Mouse (Mus musculus): ENCODE results near the gene Mocs1. TPM values are rescaled to one million over a fixed set of nuclear protein-coding genes. Genes with fewer than 3 reads are reported as not detected.

Mocs1 gene
- polyA plus RNA-seq, 1 experiment from 2014 or later = 6.9 TPM

DNA sequence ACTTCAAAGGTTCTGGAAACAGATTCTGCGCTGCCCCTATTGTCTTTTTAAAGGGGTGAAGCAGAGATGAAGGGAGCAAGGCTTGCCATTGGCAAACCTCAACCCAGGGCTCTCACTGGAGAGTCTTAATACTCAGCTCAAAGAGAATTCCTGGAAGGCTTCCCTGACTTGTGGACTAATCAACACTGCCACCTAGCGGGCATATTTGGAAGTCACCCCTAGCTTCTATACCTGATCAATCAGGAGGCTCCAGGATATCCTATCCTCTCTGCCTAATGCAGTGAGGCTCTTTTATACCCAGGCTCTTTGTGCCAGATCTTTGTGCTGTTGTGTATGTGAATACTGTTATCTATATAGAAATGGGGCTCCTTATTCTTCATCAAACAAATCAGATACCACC lies 28.0 kb upstream of the Mocs1 start:
- Histone ChIP-seq H3K36me3 (ENCODE audit: control insufficient read depth, insufficient read depth, low read length) (no peaks in the 10 kb centered on the region), H3K9ac (ENCODE audit: low read length) (no peak overlapping the region), H3K4me3 (ENCODE audit: control insufficient read depth in 1 of 2, insufficient read depth in 1 of 2, low read depth in 1 of 2, low read length in 2 of 2) (no peak overlapping the region), H3K27me3 (ENCODE audit: control insufficient read depth, insufficient read depth, low read length) (no peaks in the 10 kb centered on the region), H3K4me1 (ENCODE audit: control insufficient read depth in 2 of 2, insufficient read depth in 2 of 2, low read length in 2 of 2) (no peaks in the 10 kb centered on the region), H3K9me3 (ENCODE audit: control insufficient read depth, low read length) (no peaks in the 10 kb centered on the region), H3K4me2 (ENCODE audit: low read length) (no peak overlapping the region), H3K27ac (replicated peaks in 1 of 2; ENCODE audit: control insufficient read depth in 1 of 2, insufficient read depth in 1 of 2, low read depth in 2 of 2, low read length in 2 of 2) (no peak overlapping the region)
- WGBS = 6% methylated on average over 2 of the region's 2 CpGs
- ATAC-seq (ENCODE audit: insufficient number of reproducible peaks, insufficient read depth, low FRiP score, low read depth) = no peak

DNA sequence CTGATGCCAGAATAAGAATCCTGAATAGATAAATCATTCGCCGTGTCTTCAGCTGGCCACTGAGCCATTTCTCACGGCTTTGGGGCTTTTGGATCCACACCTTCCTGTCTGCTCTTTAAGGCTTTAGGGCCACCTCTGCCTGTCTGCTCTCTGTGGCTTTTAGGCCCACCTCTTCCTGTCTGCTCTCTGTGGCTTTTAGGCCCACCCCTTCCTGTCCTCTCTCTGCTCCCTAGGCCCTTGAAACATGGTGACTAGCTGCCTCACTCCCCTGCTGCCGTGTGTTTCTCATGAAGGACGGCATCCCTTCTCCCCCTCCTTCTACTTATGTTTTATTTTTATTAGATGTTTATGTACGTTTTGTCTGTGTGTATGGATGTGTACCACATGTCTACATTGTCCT lies 25.0 kb upstream of the Mocs1 start:
- no peak for ATAC-seq (ENCODE audit: insufficient number of reproducible peaks, insufficient read depth, low FRiP score, low read depth)
- no peaks in the 10 kb centered on the region for H3K27me3 ChIP-seq (ENCODE audit: control insufficient read depth, insufficient read depth, low read length)

DNA sequence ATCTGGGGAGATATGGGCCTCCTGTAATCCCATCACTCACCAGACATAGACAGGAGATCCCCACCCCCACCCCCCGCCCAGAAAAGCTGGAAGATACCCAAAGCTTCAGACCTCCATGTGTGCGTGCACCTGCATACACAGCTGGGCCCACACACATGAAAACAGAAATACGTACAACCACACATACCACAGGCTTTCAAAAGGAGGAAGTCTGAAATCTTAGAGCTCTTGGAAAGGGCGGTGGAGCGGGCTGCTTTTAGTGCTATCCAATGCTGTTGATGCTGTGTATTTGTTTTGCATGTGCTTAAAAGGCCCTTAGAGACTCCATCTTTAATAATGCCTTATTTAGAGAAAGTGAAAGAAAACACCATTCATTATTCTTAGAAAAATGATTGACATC lies 22.2 kb upstream of the Mocs1 start:
- H3K9ac ChIP-seq (ENCODE audit: low read length) = no peak overlapping the region
- H3K36me3 ChIP-seq (ENCODE audit: control insufficient read depth, insufficient read depth, low read length) = no peaks in the 10 kb centered on the region
- no peak for ATAC-seq (ENCODE audit: insufficient number of reproducible peaks, insufficient read depth, low FRiP score, low read depth)
- WGBS = 84% methylated on average over 5 of the region's 5 CpGs
- no peak overlapping the region for H3K4me2 ChIP-seq (ENCODE audit: low read length)
- no peaks in the 10 kb centered on the region for H3K4me1 ChIP-seq (ENCODE audit: control insufficient read depth in 2 of 2, insufficient read depth in 2 of 2, low read length in 2 of 2)
- no peaks in the 10 kb centered on the region for H3K9me3 ChIP-seq (ENCODE audit: control insufficient read depth, low read length)
- H3K27ac ChIP-seq (replicated peaks in 1 of 2; ENCODE audit: control insufficient read depth in 1 of 2, insufficient read depth in 1 of 2, low read depth in 2 of 2, low read length in 2 of 2) = no peak overlapping the region
- no peaks in the 10 kb centered on the region for H3K27me3 ChIP-seq (ENCODE audit: control insufficient read depth, insufficient read depth, low read length)
- no peak overlapping the region for H3K4me3 ChIP-seq (ENCODE audit: control insufficient read depth in 1 of 2, insufficient read depth in 1 of 2, low read depth in 1 of 2, low read length in 2 of 2)

More for the DNA sequence above, 25.0 kb upstream of the Mocs1 start:
- 78% methylated on average over 6 of the region's 6 CpGs for WGBS
- Histone ChIP-seq H3K4me1 (ENCODE audit: control insufficient read depth in 2 of 2, insufficient read depth in 2 of 2, low read length in 2 of 2) (no peaks in the 10 kb centered on the region), H3K36me3 (ENCODE audit: control insufficient read depth, insufficient read depth, low read length) (no peaks in the 10 kb centered on the region), H3K4me3 (ENCODE audit: control insufficient read depth in 1 of 2, insufficient read depth in 1 of 2, low read depth in 1 of 2, low read length in 2 of 2) (no peak overlapping the region), H3K9me3 (ENCODE audit: control insufficient read depth, low read length) (no peaks in the 10 kb centered on the region), H3K4me2 (ENCODE audit: low read length) (no peak overlapping the region), H3K9ac (ENCODE audit: low read length) (no peak overlapping the region), H3K27ac (replicated peaks in 1 of 2; ENCODE audit: control insufficient read depth in 1 of 2, insufficient read depth in 1 of 2, low read depth in 2 of 2, low read length in 2 of 2) (no peak overlapping the region)

DNA sequence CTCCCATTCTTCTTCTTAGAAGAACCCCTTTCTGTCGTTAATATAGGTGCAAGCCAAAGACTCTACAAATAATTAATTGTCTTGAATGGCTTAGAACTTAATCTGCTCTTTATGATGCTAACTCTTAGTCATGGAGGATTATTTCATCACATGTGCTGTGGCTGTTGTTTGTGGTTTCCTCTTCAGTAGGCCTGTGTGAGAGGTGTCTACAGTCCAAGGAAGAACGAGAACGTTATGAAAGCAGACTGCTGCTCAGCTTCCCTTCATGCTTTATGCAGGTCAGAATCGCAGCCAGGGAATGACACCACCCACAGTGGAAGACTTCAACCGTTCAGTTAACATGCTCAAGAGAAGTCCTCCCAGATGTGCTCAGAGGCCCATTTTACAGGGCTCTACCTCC lies 15.2 kb upstream of the Mocs1 start:
- WGBS = 80% methylated on average over 5 of the region's 5 CpGs
- Histone ChIP-seq H3K27ac (replicated peaks in 1 of 2; ENCODE audit: control insufficient read depth in 1 of 2, insufficient read depth in 1 of 2, low read depth in 2 of 2, low read length in 2 of 2) (no peak overlapping the region), H3K36me3 (ENCODE audit: control insufficient read depth, insufficient read depth, low read length) (no peaks in the 10 kb centered on the region), H3K9me3 (ENCODE audit: control insufficient read depth, low read length) (no peaks in the 10 kb centered on the region), H3K9ac (ENCODE audit: low read length) (no peak overlapping the region), H3K27me3 (ENCODE audit: control insufficient read depth, insufficient read depth, low read length) (no peaks in the 10 kb centered on the region), H3K4me3 (ENCODE audit: control insufficient read depth in 1 of 2, insufficient read depth in 1 of 2, low read depth in 1 of 2, low read length in 2 of 2) (no peak overlapping the region), H3K4me2 (ENCODE audit: low read length) (no peak overlapping the region), H3K4me1 (ENCODE audit: control insufficient read depth in 2 of 2, insufficient read depth in 2 of 2, low read length in 2 of 2) (no peaks in the 10 kb centered on the region)
- no peak for ATAC-seq (ENCODE audit: insufficient number of reproducible peaks, insufficient read depth, low FRiP score, low read depth)

DNA sequence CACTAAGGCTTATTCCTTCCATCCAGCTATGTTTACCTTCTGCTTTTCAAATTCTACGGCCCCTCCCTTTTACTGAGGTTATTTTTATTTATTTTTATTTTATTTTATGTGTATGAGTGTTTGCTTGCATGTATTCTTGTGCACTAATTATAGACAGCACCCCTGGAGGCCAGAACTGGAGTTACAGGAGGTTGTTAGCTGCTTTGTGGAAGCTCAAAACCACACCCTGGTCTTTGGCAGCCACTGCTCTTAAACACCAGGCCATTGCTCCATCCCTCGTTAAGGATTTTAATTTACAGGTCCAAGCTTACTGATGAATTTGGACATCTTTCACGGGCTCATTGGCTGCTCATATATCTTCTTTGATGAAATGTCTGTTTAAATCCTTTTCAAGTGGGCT lies 14.6 kb upstream of the Mocs1 start:
- no peak overlapping the region for H3K4me2 ChIP-seq (ENCODE audit: low read length)
- H3K9ac ChIP-seq (ENCODE audit: low read length) = no peak overlapping the region
- H3K4me1 ChIP-seq (ENCODE audit: control insufficient read depth in 2 of 2, insufficient read depth in 2 of 2, low read length in 2 of 2) = no peaks in the 10 kb centered on the region
- 52% methylated on average over 3 of the region's 3 CpGs for WGBS
- no peak overlapping the region for H3K4me3 ChIP-seq (ENCODE audit: control insufficient read depth in 1 of 2, insufficient read depth in 1 of 2, low read depth in 1 of 2, low read length in 2 of 2)
- no peaks in the 10 kb centered on the region for H3K9me3 ChIP-seq (ENCODE audit: control insufficient read depth, low read length)
- no peaks in the 10 kb centered on the region for H3K36me3 ChIP-seq (ENCODE audit: control insufficient read depth, insufficient read depth, low read length)
- H3K27me3 ChIP-seq (ENCODE audit: control insufficient read depth, insufficient read depth, low read length) = no peaks in the 10 kb centered on the region
- no peak overlapping the region for H3K27ac ChIP-seq (replicated peaks in 1 of 2; ENCODE audit: control insufficient read depth in 1 of 2, insufficient read depth in 1 of 2, low read depth in 2 of 2, low read length in 2 of 2)
- no peak for ATAC-seq (ENCODE audit: insufficient number of reproducible peaks, insufficient read depth, low FRiP score, low read depth)

DNA sequence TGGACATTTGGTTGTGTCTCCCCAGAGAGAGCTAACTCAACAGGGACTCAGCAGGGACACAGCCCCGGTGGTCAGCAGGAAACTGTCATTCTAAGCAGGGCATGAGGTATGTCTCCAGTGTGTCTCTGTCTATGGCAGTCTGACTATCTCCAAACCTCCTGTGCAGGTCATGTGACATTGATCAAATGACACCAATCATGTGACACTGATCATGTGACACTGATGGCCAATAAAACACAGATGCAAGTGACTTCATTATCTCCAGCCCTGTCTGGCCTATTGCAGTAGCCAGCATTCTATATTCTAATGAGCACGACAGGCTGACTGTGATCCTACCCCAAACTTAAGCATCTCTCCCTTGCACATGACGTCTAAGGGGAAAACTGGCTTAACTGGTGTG lies 11.9 kb upstream of the Mocs1 start:
- H3K9ac ChIP-seq (ENCODE audit: low read length) = no peak overlapping the region
- WGBS = 77% methylated on average over 3 of the region's 3 CpGs
- H3K4me2 ChIP-seq (ENCODE audit: low read length) = no peak overlapping the region
- no peaks in the 10 kb centered on the region for H3K27me3 ChIP-seq (ENCODE audit: control insufficient read depth, insufficient read depth, low read length)
- no peak overlapping the region for H3K4me3 ChIP-seq (ENCODE audit: control insufficient read depth in 1 of 2, insufficient read depth in 1 of 2, low read depth in 1 of 2, low read length in 2 of 2)
- no peak overlapping the region for H3K27ac ChIP-seq (replicated peaks in 1 of 2; ENCODE audit: control insufficient read depth in 1 of 2, insufficient read depth in 1 of 2, low read depth in 2 of 2, low read length in 2 of 2)
- ATAC-seq (ENCODE audit: insufficient number of reproducible peaks, insufficient read depth, low FRiP score, low read depth) = no peak
- H3K36me3 ChIP-seq (ENCODE audit: control insufficient read depth, insufficient read depth, low read length) = no peaks in the 10 kb centered on the region
- no peaks in the 10 kb centered on the region for H3K4me1 ChIP-seq (ENCODE audit: control insufficient read depth in 2 of 2, insufficient read depth in 2 of 2, low read length in 2 of 2)
- no peaks in the 10 kb centered on the region for H3K9me3 ChIP-seq (ENCODE audit: control insufficient read depth, low read length)

DNA sequence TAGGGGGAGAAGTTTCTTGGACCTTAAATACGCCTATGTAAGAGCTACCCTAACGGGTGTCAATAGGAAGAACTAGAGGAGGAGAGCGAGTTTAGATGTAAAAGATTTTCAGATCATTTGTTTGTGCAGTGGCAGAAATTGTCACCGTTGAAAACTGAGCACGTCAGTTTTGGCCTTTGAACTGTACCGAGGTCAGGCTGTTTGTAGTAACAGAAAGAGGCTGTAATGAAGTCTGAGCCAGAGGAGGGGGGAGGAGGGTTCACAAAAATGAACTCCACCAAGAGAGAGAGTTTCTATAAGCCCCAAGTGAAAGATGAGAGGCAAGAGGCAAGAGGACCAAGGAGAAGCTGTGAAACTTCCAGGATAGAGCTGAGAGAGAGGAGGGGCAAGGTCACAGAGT lies 8.3 kb upstream of the Mocs1 start:
- 75% methylated on average over 6 of the region's 6 CpGs for WGBS
- no peaks in the 10 kb centered on the region for H3K9me3 ChIP-seq (ENCODE audit: control insufficient read depth, low read length)
- no peak overlapping the region for H3K9ac ChIP-seq (ENCODE audit: low read length)
- no peak overlapping the region for H3K4me2 ChIP-seq (ENCODE audit: low read length)
- no peak for ATAC-seq (ENCODE audit: insufficient number of reproducible peaks, insufficient read depth, low FRiP score, low read depth)
- no peak overlapping the region for H3K27ac ChIP-seq (replicated peaks in 1 of 2; ENCODE audit: control insufficient read depth in 1 of 2, insufficient read depth in 1 of 2, low read depth in 2 of 2, low read length in 2 of 2)
- H3K4me3 ChIP-seq (ENCODE audit: control insufficient read depth in 1 of 2, insufficient read depth in 1 of 2, low read depth in 1 of 2, low read length in 2 of 2) = no peak overlapping the region
- no peaks in the 10 kb centered on the region for H3K27me3 ChIP-seq (ENCODE audit: control insufficient read depth, insufficient read depth, low read length)
- no peaks in the 10 kb centered on the region for H3K36me3 ChIP-seq (ENCODE audit: control insufficient read depth, insufficient read depth, low read length)
- no peaks in the 10 kb centered on the region for H3K4me1 ChIP-seq (ENCODE audit: control insufficient read depth in 2 of 2, insufficient read depth in 2 of 2, low read length in 2 of 2)

DNA sequence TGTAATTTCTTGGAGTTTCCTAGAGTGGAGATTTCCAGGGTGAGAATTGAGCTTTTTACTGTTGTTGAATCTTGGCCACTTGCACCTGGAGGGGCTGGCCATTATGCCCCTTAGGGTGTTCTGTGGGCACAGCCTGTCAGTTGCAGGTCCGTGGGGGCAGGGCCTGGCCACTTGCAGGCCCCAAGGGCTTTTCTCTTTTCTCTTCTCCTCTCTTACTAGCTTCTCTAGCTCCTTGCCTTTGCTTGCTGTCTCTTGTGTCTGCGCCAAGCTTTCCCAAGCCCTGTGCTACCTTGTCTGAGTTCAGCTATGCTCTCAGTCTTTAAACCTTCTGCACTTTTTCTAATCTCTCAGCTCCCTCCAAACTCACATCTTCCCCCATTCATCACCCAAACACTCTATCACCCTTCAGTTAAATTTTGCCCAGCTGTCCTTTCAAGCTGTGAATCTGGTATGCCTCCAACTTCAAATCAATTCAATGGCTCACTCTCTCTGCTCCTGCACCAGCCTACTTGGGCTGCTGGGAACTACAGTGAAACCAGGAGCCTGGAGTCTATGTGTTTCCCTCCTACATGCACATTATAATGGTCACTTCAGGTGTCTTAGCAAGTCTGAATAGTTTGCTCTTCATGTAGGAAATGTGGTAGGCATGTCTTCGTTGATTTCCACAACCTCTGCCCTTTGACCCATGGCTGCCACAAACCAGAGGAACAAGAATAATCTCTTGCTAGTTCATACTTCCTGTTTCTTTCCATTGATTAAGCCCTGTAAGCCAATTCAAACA lies 5.7 kb upstream of the Mocs1 start:
- H3K36me3 ChIP-seq (ENCODE audit: control insufficient read depth, insufficient read depth, low read length) = no peaks in the 10 kb centered on the region
- H3K4me1 ChIP-seq (ENCODE audit: control insufficient read depth in 2 of 2, insufficient read depth in 2 of 2, low read length in 2 of 2) = no peaks in the 10 kb centered on the region
- H3K4me2 ChIP-seq (ENCODE audit: low read length) = no peak overlapping the region
- no peak overlapping the region for H3K4me3 ChIP-seq (ENCODE audit: control insufficient read depth in 1 of 2, insufficient read depth in 1 of 2, low read depth in 1 of 2, low read length in 2 of 2)
- WGBS = 70% methylated on average over 3 of the region's 3 CpGs
- ATAC-seq (ENCODE audit: insufficient number of reproducible peaks, insufficient read depth, low FRiP score, low read depth) = no peak
- H3K27me3 ChIP-seq (ENCODE audit: control insufficient read depth, insufficient read depth, low read length) = no peaks in the 10 kb centered on the region
- no peak overlapping the region for H3K9ac ChIP-seq (ENCODE audit: low read length)
- no peaks in the 10 kb centered on the region for H3K9me3 ChIP-seq (ENCODE audit: control insufficient read depth, low read length)
- H3K27ac ChIP-seq (replicated peaks in 1 of 2; ENCODE audit: control insufficient read depth in 1 of 2, insufficient read depth in 1 of 2, low read depth in 2 of 2, low read length in 2 of 2) = no peak overlapping the region
